Mouse (Mus musculus): Measurements from ENCODE around the gene Accs. TPM values are rescaled to one million over a fixed set of nuclear protein-coding genes. Genes with fewer than 3 reads are reported as not detected.
A peak's percentile ranks its signal among the peaks of the same experiment; 100 is the strongest.

Accs gene
- 5.4 and 6.1 TPM in 2 replicates for polyA plus RNA-seq (2015; fragmentation: Nextera tagmentation; extraction: Ambion mirVana)

- H3K27me3 ChIP-seq (replicated peaks; ENCODE audit: control insufficient read depth, insufficient read depth, low read length): no peaks in the 10 kb centered on the region
- H3K4me3 ChIP-seq (ENCODE audit: low read length): peak within 1 kb of the TSS; percentile 70
- no peaks in the 10 kb centered on the region for H3K9me3 ChIP-seq (ENCODE audit: control insufficient read depth, low read length)
- H3K9ac ChIP-seq (ENCODE audit: low read depth, low read length): peak within 1 kb of the TSS; percentile 83
- WGBS: 1% methylated on average over 28 of the region's 28 CpGs
- peaks cover 1% of the 10 kb centered on the region; the same call in 1 of the 2 replicates for H3K36me3 ChIP-seq (ENCODE audit: control insufficient read depth, insufficient read depth, low read length)
- peak within 1 kb of the TSS; percentile 93 for H3K4me2 ChIP-seq (ENCODE audit: low read depth, low read length)
- peaks cover 9% of the 10 kb centered on the region for H3K4me1 ChIP-seq (ENCODE audit: control insufficient read depth, insufficient read depth, low read length)
- peak within 1 kb of the TSS; percentile 93 for H3K27ac ChIP-seq (ENCODE audit: low read length)
- peak; percentile 96 for ATAC-seq
Measured at GRCm38 (mm10) chr2:93849505-93850089, at the start of gene Accs. Gene Accs (minus strand): TSS chr2:93849943.

- Histone ChIP-seq H3K9ac (ENCODE audit: low read depth, low read length) (no peak overlapping the region), H3K4me1 (ENCODE audit: control insufficient read depth, insufficient read depth, low read length) (no peaks in the 10 kb centered on the region), H3K9me3 (ENCODE audit: control insufficient read depth, low read length) (no peaks in the 10 kb centered on the region), H3K4me2 (ENCODE audit: low read depth, low read length) (no peak overlapping the region), H3K27me3 (replicated peaks; ENCODE audit: control insufficient read depth, insufficient read depth, low read length) (no peaks in the 10 kb centered on the region), H3K36me3 (ENCODE audit: control insufficient read depth, insufficient read depth, low read length) (no peaks in the 10 kb centered on the region), H3K4me3 (ENCODE audit: low read length) (no peak overlapping the region), H3K27ac (ENCODE audit: low read length) (no peak overlapping the region)
- WGBS: 18% methylated on average over 8 of the region's 9 CpGs
- ATAC-seq: peak; percentile 84
Measured at GRCm38 (mm10) chr2:93891611-93892280, 42.0 kb upstream of the Accs start.

GRCm38 (mm10) chr2:93890143-93890542, 40.4 kb upstream of the Accs start:
- H3K27me3 ChIP-seq (replicated peaks; ENCODE audit: control insufficient read depth, insufficient read depth, low read length): no peaks in the 10 kb centered on the region
- H3K9me3 ChIP-seq (ENCODE audit: control insufficient read depth, low read length): no peaks in the 10 kb centered on the region
- no peak overlapping the region for H3K27ac ChIP-seq (ENCODE audit: low read length)
- H3K4me3 ChIP-seq (ENCODE audit: low read length): no peak overlapping the region
- 72% methylated on average over 8 of the region's 8 CpGs for WGBS
- ATAC-seq: no peak
- no peaks in the 10 kb centered on the region for H3K36me3 ChIP-seq (ENCODE audit: control insufficient read depth, insufficient read depth, low read length)
- H3K9ac ChIP-seq (ENCODE audit: low read depth, low read length): no peak overlapping the region
- 0 out of 2 replicates have a peak, but pooled peaks cover 2% of the 10 kb centered on the region for H3K4me1 ChIP-seq (ENCODE audit: control insufficient read depth, insufficient read depth, low read length)
- no peak overlapping the region for H3K4me2 ChIP-seq (ENCODE audit: low read depth, low read length)

- no peaks in the 10 kb centered on the region for H3K27me3 ChIP-seq (replicated peaks; ENCODE audit: control insufficient read depth, insufficient read depth, low read length)
- H3K36me3 ChIP-seq (ENCODE audit: control insufficient read depth, insufficient read depth, low read length): no peaks in the 10 kb centered on the region
- no peak overlapping the region for H3K4me2 ChIP-seq (ENCODE audit: low read depth, low read length)
- H3K4me1 ChIP-seq (ENCODE audit: control insufficient read depth, insufficient read depth, low read length): 0 out of 2 replicates have a peak, but pooled peaks cover 2% of the 10 kb centered on the region
- H3K9me3 ChIP-seq (ENCODE audit: control insufficient read depth, low read length): no peaks in the 10 kb centered on the region
- WGBS: 85% methylated on average over 7 of the region's 7 CpGs
- H3K4me3 ChIP-seq (ENCODE audit: low read length): no peak overlapping the region
- H3K27ac ChIP-seq (ENCODE audit: low read length): no peak overlapping the region
- no peak overlapping the region for H3K9ac ChIP-seq (ENCODE audit: low read depth, low read length)
- no peak for ATAC-seq
Measured at GRCm38 (mm10) chr2:93889071-93889470, 39.3 kb upstream of the Accs start.

GRCm38 (mm10) chr2:93888366-93888765, 38.6 kb upstream of the Accs start:
- H3K36me3 ChIP-seq (ENCODE audit: control insufficient read depth, insufficient read depth, low read length): no peaks in the 10 kb centered on the region
- no peaks in the 10 kb centered on the region for H3K27me3 ChIP-seq (replicated peaks; ENCODE audit: control insufficient read depth, insufficient read depth, low read length)
- H3K27ac ChIP-seq (ENCODE audit: low read length): no peak overlapping the region
- 0 out of 2 replicates have a peak, but pooled peaks cover 2% of the 10 kb centered on the region for H3K4me1 ChIP-seq (ENCODE audit: control insufficient read depth, insufficient read depth, low read length)
- H3K9me3 ChIP-seq (ENCODE audit: control insufficient read depth, low read length): no peaks in the 10 kb centered on the region
- no peak overlapping the region for H3K4me3 ChIP-seq (ENCODE audit: low read length)
- no peak overlapping the region for H3K4me2 ChIP-seq (ENCODE audit: low read depth, low read length)
- no peak for ATAC-seq
- no peak overlapping the region for H3K9ac ChIP-seq (ENCODE audit: low read depth, low read length)
- 79% methylated on average over 6 of the region's 6 CpGs for WGBS

GRCm38 (mm10) chr2:93887273-93887672, 37.5 kb upstream of the Accs start:
- WGBS: 53% methylated on average over 11 of the region's 11 CpGs
- Histone ChIP-seq H3K9me3 (ENCODE audit: control insufficient read depth, low read length) (no peaks in the 10 kb centered on the region), H3K9ac (ENCODE audit: low read depth, low read length) (no peak overlapping the region), H3K4me1 (ENCODE audit: control insufficient read depth, insufficient read depth, low read length) (0 out of 2 replicates have a peak, but pooled peaks cover 2% of the 10 kb centered on the region), H3K36me3 (ENCODE audit: control insufficient read depth, insufficient read depth, low read length) (no peaks in the 10 kb centered on the region), H3K27ac (ENCODE audit: low read length) (no peak overlapping the region), H3K27me3 (replicated peaks; ENCODE audit: control insufficient read depth, insufficient read depth, low read length) (no peaks in the 10 kb centered on the region), H3K4me2 (ENCODE audit: low read depth, low read length) (no peak overlapping the region), H3K4me3 (ENCODE audit: low read length) (no peak overlapping the region)
- no peak for ATAC-seq

- Histone ChIP-seq H3K9ac (ENCODE audit: low read depth, low read length) (no peak overlapping the region), H3K27me3 (replicated peaks; ENCODE audit: control insufficient read depth, insufficient read depth, low read length) (no peaks in the 10 kb centered on the region), H3K36me3 (ENCODE audit: control insufficient read depth, insufficient read depth, low read length) (no peaks in the 10 kb centered on the region), H3K4me1 (ENCODE audit: control insufficient read depth, insufficient read depth, low read length) (0 out of 2 replicates have a peak, but pooled peaks cover 2% of the 10 kb centered on the region), H3K4me2 (ENCODE audit: low read depth, low read length) (no peak overlapping the region), H3K9me3 (ENCODE audit: control insufficient read depth, low read length) (no peaks in the 10 kb centered on the region), H3K4me3 (ENCODE audit: low read length) (no peak overlapping the region), H3K27ac (ENCODE audit: low read length) (peak overlapping the region; percentile 63)
- 37% methylated on average over 10 of the region's 10 CpGs for WGBS
- ATAC-seq: peak; percentile 71
Measured at GRCm38 (mm10) chr2:93886013-93886794, 36.5 kb upstream of the Accs start.

GRCm38 (mm10) chr2:93883066-93883465, 33.3 kb upstream of the Accs start:
- H3K27ac ChIP-seq (ENCODE audit: low read length): no peak overlapping the region
- no peak overlapping the region for H3K9ac ChIP-seq (ENCODE audit: low read depth, low read length)
- H3K4me2 ChIP-seq (ENCODE audit: low read depth, low read length): no peak overlapping the region
- no peaks in the 10 kb centered on the region for H3K27me3 ChIP-seq (replicated peaks; ENCODE audit: control insufficient read depth, insufficient read depth, low read length)
- 62% methylated on average over 5 of the region's 5 CpGs for WGBS
- H3K36me3 ChIP-seq (ENCODE audit: control insufficient read depth, insufficient read depth, low read length): no peaks in the 10 kb centered on the region
- H3K4me3 ChIP-seq (ENCODE audit: low read length): no peak overlapping the region
- ATAC-seq: no peak
- H3K4me1 ChIP-seq (ENCODE audit: control insufficient read depth, insufficient read depth, low read length): 0 out of 2 replicates have a peak, but pooled peaks cover 2% of the 10 kb centered on the region
- no peaks in the 10 kb centered on the region for H3K9me3 ChIP-seq (ENCODE audit: control insufficient read depth, low read length)

- Histone ChIP-seq H3K4me1 (ENCODE audit: control insufficient read depth, insufficient read depth, low read length) (0 out of 2 replicates have a peak, but pooled peaks cover 2% of the 10 kb centered on the region), H3K27ac (ENCODE audit: low read length) (no peak overlapping the region), H3K36me3 (ENCODE audit: control insufficient read depth, insufficient read depth, low read length) (no peaks in the 10 kb centered on the region), H3K4me3 (ENCODE audit: low read length) (no peak overlapping the region), H3K9ac (ENCODE audit: low read depth, low read length) (no peak overlapping the region), H3K27me3 (replicated peaks; ENCODE audit: control insufficient read depth, insufficient read depth, low read length) (no peaks in the 10 kb centered on the region), H3K9me3 (ENCODE audit: control insufficient read depth, low read length) (no peaks in the 10 kb centered on the region), H3K4me2 (ENCODE audit: low read depth, low read length) (no peak overlapping the region)
- 75% methylated on average over 9 of the region's 9 CpGs for WGBS
- ATAC-seq: no peak
Measured at GRCm38 (mm10) chr2:93881640-93882367, 32.1 kb upstream of the Accs start.
